Mouse (Mus musculus) 416B (cell line): ENCODE measurements around the gene Slc26a8.
A peak's percentile ranks its signal among the peaks of the same experiment; 100 is the strongest.

Experiments used
- DNase-seq: peaks from one replicate; pipeline ENCODE4 v3.0.0; 2011; ENCODE audit warnings: low read depth

The Slc26a8 gene

GRCm38 (mm10) chr17:28591476-28591875 is 98.6 kb downstream of the Slc26a8 start:
- DNase-seq = peak; percentile 69

- DNase-seq = no peak
These were observed 99.4 kb downstream of the Slc26a8 start for GRCm38 (mm10) chr17:28590596-28590995.

GRCm38 (mm10) chr17:28588591-28588990 is 101.4 kb downstream of the Slc26a8 start:
- peak; percentile 54 for DNase-seq
